14 mouse cellular contexts compared by ENCODE assay signal in the genomic region with DNA sequence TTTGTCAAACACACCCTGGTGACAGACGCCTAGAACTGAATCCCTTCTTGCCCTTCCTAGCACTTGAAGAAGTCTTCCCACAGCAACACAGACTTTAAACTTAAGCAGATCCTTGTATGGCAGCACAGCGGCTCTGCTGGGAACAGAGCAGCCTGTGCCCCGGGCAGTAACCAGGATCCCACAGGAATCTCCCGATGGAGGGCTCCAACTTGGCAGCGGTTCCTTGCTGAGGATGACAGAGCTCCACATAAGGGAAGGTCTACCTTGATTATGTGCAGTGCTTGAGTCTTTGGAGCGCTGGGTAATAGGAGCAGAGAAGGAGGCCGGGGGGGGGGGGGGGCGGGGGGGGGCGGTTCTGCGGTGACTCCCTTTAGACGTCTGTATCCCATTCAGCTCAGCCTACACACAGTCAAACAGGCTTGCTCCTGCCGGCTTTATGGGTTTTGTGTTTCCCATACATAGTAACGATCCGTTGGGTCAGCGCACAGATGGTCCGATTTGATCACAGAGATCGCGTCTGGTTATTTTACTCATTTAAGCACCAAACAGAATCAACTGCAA.
"Had no signal": no experiment of that assay in that cellular context is flagged by ENCODE, and none has a peak within 500 bp of the region (broad histone marks: within the 10 kb centered on the region; RNA-seq: fewer than 3 reads in every experiment).

No protein-coding gene starts in this region.

- H3K4me1 ChIP-seq: liver, embryonic 15.5 days; midbrain, embryonic 15.5 days; stomach, embryonic 15.5 days had no signal

- H3K9ac ChIP-seq: liver, embryonic 15.5 days; midbrain, embryonic 15.5 days; neural tube, embryonic 13.5 days; stomach, embryonic 15.5 days had no signal

- DNase-seq: kidney, adult 2 months; kidney, postnatal 25 days; lung, adult 2 months; lung, postnatal 4 days; right cerebral cortex, postnatal 14 days; thymus, postnatal 36 days had no signal

- H3K4me3 ChIP-seq: left cerebral cortex, adult 2 months; liver, embryonic 15.5 days; midbrain, embryonic 15.5 days; neural tube, embryonic 13.5 days; stomach, embryonic 15.5 days had no signal

- H3K36me3 ChIP-seq: liver, embryonic 15.5 days; midbrain, embryonic 15.5 days; neural tube, embryonic 13.5 days; stomach, embryonic 15.5 days had no signal

- H3K27ac ChIP-seq: left cerebral cortex, adult 2 months; liver, embryonic 15.5 days; midbrain, embryonic 15.5 days; neural tube, embryonic 13.5 days; stomach, embryonic 15.5 days had no signal

- H3K9me3 ChIP-seq: liver, embryonic 15.5 days; midbrain, embryonic 15.5 days; neural tube, embryonic 13.5 days; stomach, embryonic 15.5 days had no signal

- H3K4me2 ChIP-seq: liver, embryonic 11.5 days; liver, embryonic 15.5 days; midbrain, embryonic 11.5 days; midbrain, embryonic 15.5 days; neural tube, embryonic 13.5 days; stomach, embryonic 15.5 days had no signal

- ATAC-seq: lung, postnatal 0 days; midbrain, embryonic 15.5 days had no signal

- H3K27me3 ChIP-seq: liver, embryonic 15.5 days; stomach, embryonic 15.5 days had no signal
